Mouse (Mus musculus): ENCODE measurements around the gene Sema4d. TPM values are rescaled to one million over a fixed set of nuclear protein-coding genes. Genes with fewer than 3 reads are reported as not detected.

Gene Sema4d
- total RNA-seq, 1 experiment from 2014 or later = 33.0 TPM

- no peak for ATAC-seq (replicated peaks; ENCODE audit: low read depth, poor library complexity, severe bottlenecking)
These were observed 36.4 kb downstream of the Sema4d start for GRCm38 (mm10) chr13:51757099-51757498.

- ATAC-seq (replicated peaks; ENCODE audit: low read depth, poor library complexity, severe bottlenecking) = peak; percentile 91
These were observed 37.0 kb downstream of the Sema4d start for GRCm38 (mm10) chr13:51756563-51756962.

GRCm38 (mm10) chr13:51756019-51756418 is 37.5 kb downstream of the Sema4d start:
- no peak for ATAC-seq (replicated peaks; ENCODE audit: low read depth, poor library complexity, severe bottlenecking)

GRCm38 (mm10) chr13:51755584-51755983 is 38.0 kb downstream of the Sema4d start:
- ATAC-seq (replicated peaks; ENCODE audit: low read depth, poor library complexity, severe bottlenecking) = no peak

- ATAC-seq (replicated peaks; ENCODE audit: low read depth, poor library complexity, severe bottlenecking) = no peak
These were observed 38.9 kb downstream of the Sema4d start for GRCm38 (mm10) chr13:51754559-51755126.

- ATAC-seq (replicated peaks; ENCODE audit: low read depth, poor library complexity, severe bottlenecking) = no peak
These were observed 39.6 kb downstream of the Sema4d start for GRCm38 (mm10) chr13:51753802-51754444.

GRCm38 (mm10) chr13:51753168-51753465 is 40.4 kb downstream of the Sema4d start:
- no peak for ATAC-seq (replicated peaks; ENCODE audit: low read depth, poor library complexity, severe bottlenecking)

GRCm38 (mm10) chr13:51752346-51753167 is 41.0 kb downstream of the Sema4d start:
- ATAC-seq (replicated peaks; ENCODE audit: low read depth, poor library complexity, severe bottlenecking) = no peak

- ATAC-seq (replicated peaks; ENCODE audit: low read depth, poor library complexity, severe bottlenecking) = no peak
These were observed 43.8 kb downstream of the Sema4d start for GRCm38 (mm10) chr13:51749578-51750345.

GRCm38 (mm10) chr13:51748009-51748552 is 45.5 kb downstream of the Sema4d start:
- peak; percentile 82 for ATAC-seq (replicated peaks; ENCODE audit: low read depth, poor library complexity, severe bottlenecking)

- no peak for ATAC-seq (replicated peaks; ENCODE audit: low read depth, poor library complexity, severe bottlenecking)
These were observed 46.5 kb downstream of the Sema4d start for GRCm38 (mm10) chr13:51747069-51747468.

GRCm38 (mm10) chr13:51745862-51746261 is 47.7 kb downstream of the Sema4d start:
- no peak for ATAC-seq (replicated peaks; ENCODE audit: low read depth, poor library complexity, severe bottlenecking)

- no peak for ATAC-seq (replicated peaks; ENCODE audit: low read depth, poor library complexity, severe bottlenecking)
These were observed 49.7 kb downstream of the Sema4d start for GRCm38 (mm10) chr13:51743855-51744254.

GRCm38 (mm10) chr13:51742551-51743052 is 50.9 kb downstream of the Sema4d start:
- ATAC-seq (replicated peaks; ENCODE audit: low read depth, poor library complexity, severe bottlenecking) = no peak

- no peak for ATAC-seq (replicated peaks; ENCODE audit: low read depth, poor library complexity, severe bottlenecking)
These were observed 52.8 kb downstream of the Sema4d start for GRCm38 (mm10) chr13:51740776-51741175.

- no peak for ATAC-seq (replicated peaks; ENCODE audit: low read depth, poor library complexity, severe bottlenecking)
These were observed 53.8 kb downstream of the Sema4d start for GRCm38 (mm10) chr13:51739713-51740112.

- no peak for ATAC-seq (replicated peaks; ENCODE audit: low read depth, poor library complexity, severe bottlenecking)
These were observed 54.9 kb downstream of the Sema4d start for GRCm38 (mm10) chr13:51738531-51739117.

GRCm38 (mm10) chr13:51737949-51738513 is 55.5 kb downstream of the Sema4d start:
- ATAC-seq (replicated peaks; ENCODE audit: low read depth, poor library complexity, severe bottlenecking) = peak; percentile 67

Data from common myeloid progenitor, adult 5-6 weeks (primary cell).